Mouse (Mus musculus) ES-Bruce4 (cell line): ENCODE results near the gene Tpk1.

Experiments
- CTCF ChIP-seq: IDR thresholded peaks from one replicate; pipeline ENCODE4 v1.8.1; 2011; ENCODE audit warnings: low read depth, low read length
- POLR2A ChIP-seq: IDR thresholded peaks from one replicate; pipeline ENCODE4 v1.8.1; 2011; ENCODE audit warnings: low read length; ENCODE audit not compliant: insufficient read depth

DNA sequence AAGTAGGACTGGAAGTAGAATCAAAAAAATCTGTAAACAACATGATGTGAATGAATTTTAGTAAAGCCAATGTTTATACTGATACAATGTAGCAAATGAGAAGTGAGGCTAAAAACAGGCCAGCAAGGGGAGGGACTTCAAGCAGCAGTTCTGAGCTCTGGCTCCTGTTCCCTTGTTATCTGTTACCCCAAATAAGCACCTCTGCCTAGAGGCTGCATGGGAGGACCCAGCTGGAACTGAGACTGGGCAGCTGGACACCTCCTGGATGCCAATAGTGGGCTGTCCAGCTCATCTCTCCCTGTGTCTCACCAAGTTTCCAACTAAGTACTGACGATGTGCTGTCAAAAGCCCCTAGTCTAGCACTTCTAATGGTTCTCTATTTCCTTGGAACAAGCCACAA lies 257.1 kb downstream of the Tpk1 start:
- TF ChIP-seq CTCF (no peak), POLR2A (no peak)
